Mouse (Mus musculus) liver, embryonic 14.5 days (tissue): ENCODE measurements around the gene Pcdh17. TPM values are rescaled to one million over a fixed set of nuclear protein-coding genes. Genes with fewer than 3 reads are reported as not detected.
A peak's percentile ranks its signal among the peaks of the same experiment; 100 is the strongest.

ENCODE experiments used
- ATAC-seq: fragments of 200-750 bp; cut with Nextera tagmentation; 2 replicates; pipeline ENCODE4 v1.8.0; 2017; ENCODE audit warnings: moderate number of reproducible peaks, mild to moderate bottlenecking, moderate library complexity; ENCODE audit not compliant: insufficient read depth
- DNase-seq, 3 experiments: peaks; one replicate each; pipeline ENCODE4 v3.0.0-alpha.2; 2012 to 2013; ENCODE audit warnings: low read depth in 3 of 3, low spot score in 3 of 3
- H3K27ac ChIP-seq: fragments of 300-500 bp; sonication (generic); 2 replicates; pipeline ENCODE4 v1.5.1; 2014; ENCODE audit warnings: moderate library complexity, mild to moderate bottlenecking, control low read depth, inconsistent platforms
- H3K27me3 ChIP-seq: fragments of 300-500 bp; sonication (generic); 2 replicates; pipeline ENCODE4 v1.6.1; 2014; ENCODE audit warnings: mild to moderate bottlenecking, low read length, moderate library complexity; ENCODE audit not compliant: control insufficient read depth, insufficient read depth
- H3K36me3 ChIP-seq: fragments of 300-500 bp; sonication (generic); replicated peaks from 2 replicates; pipeline ENCODE4 v1.6.1; 2014; ENCODE audit warnings: low read depth; ENCODE audit not compliant: control insufficient read depth, insufficient read depth
- H3K4me1 ChIP-seq, 2 experiments: fragments of 200-500 bp in 1 of 2; fragments of 300-500 bp in 1 of 2; sonication (generic) in 1 of 2; replicated peaks; 2 replicates each; pipeline ENCODE4 v1.6.1; 2012 to 2014; ENCODE audit warnings: antibody characterized with exemption in 1 of 2, inconsistent platforms in 1 of 2, low read length in 1 of 2; ENCODE audit not compliant: control insufficient read depth in 2 of 2, insufficient read depth in 2 of 2
- H3K4me2 ChIP-seq: fragments of 300-500 bp; sonication (generic); 2 replicates; pipeline ENCODE4 v1.6.1; 2014; ENCODE audit warnings: low read depth, mild to moderate bottlenecking, control low read depth, moderate library complexity
- H3K4me3 ChIP-seq, 2 experiments: fragments of 200-500 bp in 1 of 2; fragments of 300-500 bp in 1 of 2; sonication (generic) in 1 of 2; 2 replicates each; pipeline ENCODE4 v1.5.1; 2012 to 2014; ENCODE audit warnings: low read depth in 2 of 2, low read length in 2 of 2, mild to moderate bottlenecking in 2 of 2, control low read depth in 1 of 2, inconsistent platforms in 1 of 2, moderate library complexity in 1 of 2; ENCODE audit not compliant: insufficient read depth in 1 of 2
- H3K9ac ChIP-seq: fragments of 300-500 bp; sonication (generic); replicated peaks from 2 replicates; pipeline ENCODE4 v1.6.1; 2014; ENCODE audit warnings: mild to moderate bottlenecking, control low read depth, moderate library complexity
- H3K9me3 ChIP-seq: fragments of 300-500 bp; sonication (generic); 2 replicates; pipeline ENCODE4 v1.6.1; 2016; ENCODE audit warnings: low read length, mixed read lengths; ENCODE audit not compliant: control insufficient read depth
- CTCF ChIP-seq: IDR thresholded peaks from 2 replicates; pipeline ENCODE4 v1.5.1; 2016; ENCODE audit warnings: antibody characterized with exemption, low read depth, control low read depth
- EP300 ChIP-seq: IDR thresholded peaks from 2 replicates; pipeline ENCODE4 v1.6.1; 2016; ENCODE audit warnings: antibody characterized with exemption, low read depth
- WGBS: fragments of 180-500 bp; shearing (Covaris S2); extraction: QIAGEN DNeasy Blood & Tissue Kit; methylation state at CpG from one replicate; pipeline ENCODE4 v1.1.7; 2014; ENCODE audit not compliant: insufficient replicate concordance; 5-methylcytosine and 5-hydroxymethylcytosine counted together
- polyA plus RNA-seq, 2 experiments: library from polyadenylated mRNA; depleted of rRNA in 1 of 2; stranded (reverse) in 1 of 2; unstranded in 1 of 2; fragments of >200 nt; fragmentation: Nextera tagmentation in 1 of 2; extraction: Ambion mirVana in 1 of 2; gene quantifications; 2 replicates each; pipeline versions ENCODE4 v1.2.1 to v1.2.3; 2012 to 2014

Gene Pcdh17
- polyA plus RNA-seq, 2 experiments = 0.28 to 0.57 TPM

- no peak for DNase-seq
- TF ChIP-seq EP300 (no peak), CTCF (no peak)
- Histone ChIP-seq H3K9ac (no peak overlapping the region), H3K4me1 (no peaks in the 10 kb centered on the region; a peak in 1 of 4 replicates), H3K9me3 (no peaks in the 10 kb centered on the region), H3K27me3 (peaks cover 58% of the 10 kb centered on the region), H3K27ac (no peak overlapping the region), H3K36me3 (no peaks in the 10 kb centered on the region), H3K4me2 (peak overlapping the region; percentile 41), H3K4me3 (peak overlapping the region; percentile 20 to 27)
- WGBS = 1% methylated on average over 59 of the region's 59 CpGs
- ATAC-seq = no peak
Measured at GRCm38 (mm10) chr14:84445503-84446410, 2.4 kb downstream of the Pcdh17 start.

GRCm38 (mm10) chr14:84446411-84446915, 3.1 kb downstream of the Pcdh17 start:
- peak overlapping the region; percentile 41; the same call in 1 of the 2 replicates for H3K4me2 ChIP-seq
- no peak overlapping the region for H3K4me3 ChIP-seq
- TF ChIP-seq EP300 (no peak), CTCF (no peak)
- DNase-seq = no peak
- no peak overlapping the region for H3K9ac ChIP-seq
- ATAC-seq = no peak
- peaks cover 56% of the 10 kb centered on the region for H3K27me3 ChIP-seq
- no peaks in the 10 kb centered on the region; a peak in 1 of 4 replicates for H3K4me1 ChIP-seq
- 4% methylated on average over 37 of the region's 37 CpGs for WGBS
- H3K9me3 ChIP-seq = no peaks in the 10 kb centered on the region
- no peaks in the 10 kb centered on the region for H3K36me3 ChIP-seq
- H3K27ac ChIP-seq = no peak overlapping the region

GRCm38 (mm10) chr14:84446941-84447641, 3.7 kb downstream of the Pcdh17 start:
- H3K27me3 ChIP-seq = peaks cover 54% of the 10 kb centered on the region
- H3K36me3 ChIP-seq = no peaks in the 10 kb centered on the region
- H3K4me3 ChIP-seq = no peak overlapping the region
- no peak for ATAC-seq
- H3K9ac ChIP-seq = no peak overlapping the region
- DNase-seq = no peak
- 9% methylated on average over 45 of the region's 45 CpGs for WGBS
- no peak overlapping the region for H3K27ac ChIP-seq
- H3K4me1 ChIP-seq = no peaks in the 10 kb centered on the region; a peak in 1 of 4 replicates
- no peak overlapping the region for H3K4me2 ChIP-seq
- no peaks in the 10 kb centered on the region for H3K9me3 ChIP-seq
- TF ChIP-seq CTCF (peak; percentile 64), EP300 (no peak)

GRCm38 (mm10) chr14:84447661-84448380, 4.5 kb downstream of the Pcdh17 start:
- no peaks in the 10 kb centered on the region; a peak in 1 of 4 replicates for H3K4me1 ChIP-seq
- no peaks in the 10 kb centered on the region for H3K9me3 ChIP-seq
- TF ChIP-seq CTCF = peak; percentile 9; the same call in 1 of the 2 replicates
- no peak for TF ChIP-seq EP300
- no peak overlapping the region for H3K4me2 ChIP-seq
- H3K27ac ChIP-seq = no peak overlapping the region
- no peak overlapping the region for H3K9ac ChIP-seq
- 4% methylated on average over 44 of the region's 45 CpGs for WGBS
- no peaks in the 10 kb centered on the region for H3K36me3 ChIP-seq
- peaks cover 54% of the 10 kb centered on the region for H3K27me3 ChIP-seq
- peak overlapping the region in 1 of 2 experiments; percentile 2; a peak in 1 of 4 replicates for H3K4me3 ChIP-seq
- DNase-seq (no peak), ATAC-seq (no peak)
